Mouse (Mus musculus) megakaryocyte, embryonic 14.5 days (primary cell): ENCODE measurements at regions not wholly inside any gene's neighbourhood (a gene's known extent, or its start where the extent isn't known, plus 50 kb on each side); places are given as distances from the start of the nearest gene placed in this dataset.

ENCODE experiments used
- H3K27me3 ChIP-seq: replicated peaks from 2 replicates; pipeline ENCODE3; 2012; ENCODE audit warnings: inconsistent platforms
- H3K36me3 ChIP-seq: replicated peaks from 2 replicates; pipeline ENCODE3; 2012; ENCODE audit warnings: low read length, inconsistent platforms, mixed read lengths
- H3K4me1 ChIP-seq: 2 replicates; pipeline ENCODE4 v1.6.1; 2012; ENCODE audit warnings: inconsistent platforms
- H3K4me3 ChIP-seq: replicated peaks from 2 replicates; pipeline ENCODE3; 2012; ENCODE audit warnings: moderate library complexity, mild to moderate bottlenecking, inconsistent platforms
- H3K9me3 ChIP-seq: 2 replicates; pipeline ENCODE4 v1.6.1; 2012; ENCODE audit warnings: inconsistent platforms
- FLI1 ChIP-seq: IDR thresholded peaks from 2 replicates; pipeline ENCODE4 v1.6.1; 2012; ENCODE audit warnings: low read length, inconsistent platforms, mixed read lengths
- GATA1 ChIP-seq: IDR thresholded peaks from 3 replicates; pipeline ENCODE4 v1.6.1; 2012; ENCODE audit warnings: mixed read lengths, low read length, inconsistent platforms, borderline replicate concordance

GRCm38 (mm10) chr2:128296897-128297296, 171.1 kb downstream of the Bcl2l11 start:
- Histone ChIP-seq H3K4me3 (peak overlapping the region; percentile 51), H3K4me1 (peaks cover 50% of the 10 kb centered on the region), H3K27me3 (peaks cover 12% of the 10 kb centered on the region), H3K36me3 (no peaks in the 10 kb centered on the region), H3K9me3 (peaks cover 8% of the 10 kb centered on the region)
- TF ChIP-seq FLI1 (no peak), GATA1 (no peak)

- H3K4me1 ChIP-seq, result peaks cover 50% of the 10 kb centered on the region
- TF ChIP-seq FLI1, result no peak
- TF ChIP-seq GATA1, result no peak
- no peaks in the 10 kb centered on the region for H3K36me3 ChIP-seq
- no peaks in the 10 kb centered on the region for H3K9me3 ChIP-seq
- H3K27me3 ChIP-seq, result peaks cover 12% of the 10 kb centered on the region
- no peak overlapping the region for H3K4me3 ChIP-seq
These were observed 172.0 kb downstream of the Bcl2l11 start for GRCm38 (mm10) chr2:128297821-128298220.

- no peak for TF ChIP-seq GATA1
- no peak for TF ChIP-seq FLI1
- H3K9me3 ChIP-seq, result no peaks in the 10 kb centered on the region
- no peak overlapping the region for H3K4me3 ChIP-seq
- H3K4me1 ChIP-seq, result peaks cover 42% of the 10 kb centered on the region
- H3K36me3 ChIP-seq, result no peaks in the 10 kb centered on the region
- peaks cover 12% of the 10 kb centered on the region for H3K27me3 ChIP-seq
These were observed 173.2 kb downstream of the Bcl2l11 start for GRCm38 (mm10) chr2:128298996-128299395.

GRCm38 (mm10) chr2:128301709-128302108, 175.9 kb downstream of the Bcl2l11 start:
- Histone ChIP-seq H3K27me3 (peaks cover 9% of the 10 kb centered on the region), H3K36me3 (no peaks in the 10 kb centered on the region), H3K9me3 (no peaks in the 10 kb centered on the region), H3K4me1 (peaks cover 15% of the 10 kb centered on the region), H3K4me3 (no peak overlapping the region)
- TF ChIP-seq FLI1 (no peak), GATA1 (no peak)

GRCm38 (mm10) chr2:128304063-128304712, 178.3 kb downstream of the Bcl2l11 start:
- TF ChIP-seq FLI1 (no peak), GATA1 (no peak)
- no peaks in the 10 kb centered on the region; the same call in 1 of the 2 replicates for H3K4me1 ChIP-seq

GRCm38 (mm10) chr2:128306693-128307092, 180.9 kb downstream of the Bcl2l11 start:
- H3K27me3 ChIP-seq, result peaks cover 3% of the 10 kb centered on the region
- TF ChIP-seq FLI1 (no peak), GATA1 (no peak)
- no peaks in the 10 kb centered on the region; the same call in 1 of the 2 replicates for H3K4me1 ChIP-seq
- H3K4me3 ChIP-seq, result no peak overlapping the region
- no peaks in the 10 kb centered on the region for H3K9me3 ChIP-seq
- H3K36me3 ChIP-seq, result no peaks in the 10 kb centered on the region

More at GRCm38 (mm10) chr2:128304063-128304712, 178.3 kb downstream of the Bcl2l11 start:
- Histone ChIP-seq H3K27me3 (peaks cover 8% of the 10 kb centered on the region), H3K4me3 (no peak overlapping the region), H3K36me3 (no peaks in the 10 kb centered on the region), H3K9me3 (no peaks in the 10 kb centered on the region)

GRCm38 (mm10) chr2:128309541-128310030, 183.7 kb downstream of the Bcl2l11 start:
- TF ChIP-seq GATA1 (no peak), FLI1 (no peak)
- Histone ChIP-seq H3K36me3 (no peaks in the 10 kb centered on the region), H3K27me3 (peaks cover 3% of the 10 kb centered on the region), H3K9me3 (no peaks in the 10 kb centered on the region), H3K4me3 (no peak overlapping the region), H3K4me1 (peaks cover 5% of the 10 kb centered on the region)

GRCm38 (mm10) chr2:128310081-128310480, 184.2 kb downstream of the Bcl2l11 start:
- H3K4me1 ChIP-seq, result peaks cover 5% of the 10 kb centered on the region
- no peaks in the 10 kb centered on the region for H3K9me3 ChIP-seq
- H3K27me3 ChIP-seq, result peaks cover 3% of the 10 kb centered on the region
- no peaks in the 10 kb centered on the region for H3K36me3 ChIP-seq
- no peak for TF ChIP-seq FLI1
- TF ChIP-seq GATA1, result no peak
- H3K4me3 ChIP-seq, result no peak overlapping the region

GRCm38 (mm10) chr2:128312084-128312594, 186.3 kb downstream of the Bcl2l11 start:
- H3K4me1 ChIP-seq, result peaks cover 10% of the 10 kb centered on the region
- H3K36me3 ChIP-seq, result peaks cover 3% of the 10 kb centered on the region
- H3K27me3 ChIP-seq, result no peaks in the 10 kb centered on the region
- no peak for TF ChIP-seq FLI1
- TF ChIP-seq GATA1, result no peak
- H3K9me3 ChIP-seq, result no peaks in the 10 kb centered on the region
- H3K4me3 ChIP-seq, result peak overlapping the region; percentile 85

- TF ChIP-seq FLI1 (no peak), GATA1 (no peak)
- peaks cover 10% of the 10 kb centered on the region for H3K4me1 ChIP-seq
- no peak overlapping the region for H3K4me3 ChIP-seq
These were observed 187.1 kb downstream of the Bcl2l11 start for GRCm38 (mm10) chr2:128312659-128313581.

More at GRCm38 (mm10) chr2:128312659-128313581, 187.1 kb downstream of the Bcl2l11 start:
- H3K27me3 ChIP-seq, result no peaks in the 10 kb centered on the region
- no peaks in the 10 kb centered on the region for H3K9me3 ChIP-seq
- H3K36me3 ChIP-seq, result peaks cover 6% of the 10 kb centered on the region
